Mouse (Mus musculus) limb, embryonic 14.5 days (tissue): ENCODE measurements at regions not wholly inside any gene's neighbourhood (a gene's known extent, or its start where the extent isn't known, plus 50 kb on each side); places are given as distances from the start of the nearest gene placed in this dataset.

Experiments used
- ATAC-seq: fragments of 200-750 bp; cut with Nextera tagmentation; 2 replicates; pipeline ENCODE4 v1.8.0; 2017; ENCODE audit warnings: low read depth, moderate number of reproducible peaks, moderate TSS enrichment; ENCODE audit not compliant: low FRiP score
- DNase-seq: peaks from one replicate; pipeline ENCODE4 v3.0.0-alpha.2; 2015; ENCODE audit warnings: low spot score
- H3K27ac ChIP-seq: fragments of 300-500 bp; sonication (generic); replicated peaks from 2 replicates; pipeline ENCODE4 v1.5.1; 2014; ENCODE audit warnings: low read depth, mild to moderate bottlenecking, low read length, moderate library complexity, mixed read lengths
- H3K27me3 ChIP-seq: fragments of 300-500 bp; sonication (generic); 2 replicates; pipeline ENCODE4 v1.6.1; 2014; ENCODE audit warnings: low read length, mixed read lengths; ENCODE audit not compliant: control insufficient read depth, insufficient read depth
- H3K36me3 ChIP-seq: fragments of 300-500 bp; sonication (generic); 2 replicates; pipeline ENCODE4 v1.6.1; 2014; ENCODE audit warnings: mild to moderate bottlenecking, low read length, moderate library complexity, mixed read lengths; ENCODE audit not compliant: control insufficient read depth, insufficient read depth
- H3K4me1 ChIP-seq: fragments of 300-500 bp; sonication (generic); 2 replicates; pipeline ENCODE4 v1.6.1; 2014; ENCODE audit warnings: antibody characterized with exemption, low read length, mixed read lengths; ENCODE audit not compliant: control insufficient read depth, insufficient read depth
- H3K4me2 ChIP-seq: fragments of 300-500 bp; sonication (generic); replicated peaks from 2 replicates; pipeline ENCODE4 v1.6.1; 2014; ENCODE audit warnings: low read depth, mild to moderate bottlenecking, low read length, moderate library complexity; ENCODE audit not compliant: severe bottlenecking
- H3K4me3 ChIP-seq: fragments of 300-500 bp; sonication (generic); replicated peaks from 2 replicates; pipeline ENCODE4 v1.5.1; 2014; ENCODE audit warnings: low read length
- H3K9ac ChIP-seq: fragments of 300-500 bp; sonication (generic); 2 replicates; pipeline ENCODE4 v1.6.1; 2014; ENCODE audit warnings: mild to moderate bottlenecking, low read depth, low read length, moderate library complexity; ENCODE audit not compliant: severe bottlenecking
- H3K9me3 ChIP-seq: fragments of 300-500 bp; sonication (generic); 2 replicates; pipeline ENCODE4 v1.6.1; 2016; ENCODE audit warnings: low read length; ENCODE audit not compliant: control insufficient read depth
- POLR2A ChIP-seq: fragments of 200-500 bp; IDR thresholded peaks from 2 replicates; pipeline ENCODE4 v1.8.0; 2012; ENCODE audit warnings: inconsistent platforms, mild to moderate bottlenecking, moderate library complexity, borderline replicate concordance; ENCODE audit not compliant: insufficient read depth, insufficient read length; ENCODE audit errors: extremely low read depth
- WGBS: fragments of 180-500 bp; shearing (Covaris S2); extraction: QIAGEN DNeasy Blood & Tissue Kit; methylation state at CpG from one replicate; pipeline ENCODE4 v1.1.7; 2014; 5-methylcytosine and 5-hydroxymethylcytosine counted together

DNA sequence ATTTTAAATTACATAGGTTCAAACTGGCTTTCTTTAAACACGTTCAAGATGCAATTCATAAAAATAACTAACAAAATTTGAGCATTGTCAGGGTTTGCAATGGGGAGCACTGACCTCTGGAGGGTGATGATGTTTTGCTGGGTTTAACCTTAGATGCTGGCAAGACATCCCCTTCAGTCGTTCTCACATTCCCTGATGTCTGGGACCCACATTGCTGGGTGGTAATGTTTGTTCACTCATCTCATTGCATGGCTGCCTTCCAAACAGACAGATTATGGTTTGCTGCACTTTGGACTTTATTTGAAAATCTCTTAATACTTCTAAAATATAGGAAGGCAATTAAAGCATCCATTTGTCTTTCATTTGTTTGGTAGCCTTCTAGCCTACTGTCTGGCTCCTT lies 206.9 kb downstream of the Tle4 start:
- ATAC-seq = no peak
- Histone ChIP-seq H3K36me3 (no peaks in the 10 kb centered on the region), H3K9me3 (no peaks in the 10 kb centered on the region), H3K4me2 (no peak overlapping the region), H3K27ac (no peak overlapping the region), H3K4me1 (no peaks in the 10 kb centered on the region), H3K9ac (no peak overlapping the region), H3K4me3 (no peak overlapping the region), H3K27me3 (no peaks in the 10 kb centered on the region)
- no peak for DNase-seq
- 65% methylated on average over 2 of the region's 2 CpGs for WGBS
- no peak for TF ChIP-seq POLR2A
